Mouse (Mus musculus) adrenal gland, adult 18-20 months (tissue): ENCODE results near the gene Unc13d. TPM values are rescaled to one million over a fixed set of nuclear protein-coding genes. Genes with fewer than 3 reads are reported as not detected.

Source experiments
- DNase-seq, 2 experiments: peaks; one replicate each; pipeline ENCODE4 v3.0.0; 2021 to 2022; ENCODE audit warnings: low spot score in 2 of 2
- total RNA-seq, 2 experiments: library from RNA; stranded (reverse); gene quantifications; 1 replicate in 1 of 2; 2 replicates in 1 of 2; pipeline ENCODE4 v1.2.3; 2021

The Unc13d gene
- total RNA-seq, 2 experiments from 2014 or later: 1.0 to 1.3 TPM

DNA sequence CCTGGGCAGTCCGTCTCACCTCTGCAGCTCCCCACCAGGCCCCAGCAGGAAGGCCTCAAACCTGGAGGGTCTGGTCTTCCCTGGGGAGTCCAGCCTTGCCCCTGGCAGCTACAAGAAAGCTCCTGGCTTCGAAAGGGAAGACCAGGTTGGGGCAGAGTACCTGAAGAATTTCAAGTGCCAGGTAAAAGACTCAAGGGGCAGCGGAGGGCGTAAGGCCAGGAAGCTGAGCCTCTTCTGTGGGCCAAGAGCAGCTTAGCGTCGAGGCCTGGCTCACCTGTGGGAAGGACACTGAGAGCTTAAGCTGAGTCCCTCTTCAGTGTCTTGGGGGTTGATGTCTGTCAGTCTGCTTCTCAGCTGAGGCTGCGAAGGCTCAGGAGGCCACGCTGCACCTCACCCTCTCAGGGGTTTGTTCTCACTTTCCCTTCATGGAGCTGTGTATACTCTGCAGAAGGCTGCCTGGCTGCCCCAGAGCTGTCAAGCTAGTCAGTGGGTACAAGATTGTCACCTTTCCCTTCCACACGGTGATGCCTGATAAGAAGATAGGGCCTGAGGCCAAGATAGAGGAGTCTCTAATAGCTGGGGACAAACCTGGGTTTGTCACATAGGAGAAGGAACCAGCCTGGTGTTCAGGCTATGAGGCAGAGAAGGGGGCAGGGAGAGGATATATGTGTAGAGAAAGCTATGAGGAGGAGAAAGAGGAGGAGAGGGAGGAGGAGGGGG lies 24.1 kb downstream of the Unc13d start:
- DNase-seq: no peak

DNA sequence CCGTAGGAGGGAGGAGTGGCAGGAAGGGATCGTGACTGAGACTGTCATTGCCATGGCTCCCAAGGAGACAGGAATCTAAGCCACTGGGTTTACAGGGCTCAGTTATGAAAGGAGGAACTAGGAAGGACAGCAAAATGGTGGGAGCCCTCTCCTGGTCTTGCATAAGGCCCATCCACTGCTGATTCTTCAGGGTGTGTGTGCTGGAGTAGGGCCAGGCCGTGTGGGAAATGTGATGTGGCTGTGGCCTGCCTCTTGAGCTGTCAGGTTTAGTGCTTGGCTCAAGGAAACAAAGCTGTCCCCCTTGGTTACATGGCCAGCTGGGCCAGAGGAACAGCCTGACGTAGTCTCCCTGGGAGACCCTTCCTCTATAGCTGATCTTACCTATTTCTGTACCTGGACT lies 27.6 kb downstream of the Unc13d start:
- no peak for DNase-seq

DNA sequence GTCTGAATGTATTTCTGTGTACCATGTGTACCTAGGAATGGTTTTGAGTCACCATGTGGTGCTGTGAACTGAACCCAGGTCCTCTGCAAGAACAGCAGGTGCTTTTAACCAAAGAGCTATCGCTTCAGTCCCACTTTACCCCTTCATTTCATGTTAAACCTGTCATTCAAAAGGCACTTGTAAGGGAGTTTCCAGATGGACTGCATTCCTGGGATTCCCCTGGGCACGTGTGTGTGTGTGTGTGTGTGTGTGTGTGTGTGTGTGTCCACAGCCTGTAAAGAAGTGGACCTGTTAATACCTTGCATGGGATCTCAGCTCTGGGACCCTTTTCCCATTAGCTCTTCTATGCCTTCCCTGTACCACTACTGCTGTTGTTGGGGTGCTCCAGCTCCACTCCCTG lies 28.2 kb downstream of the Unc13d start:
- no peak for DNase-seq

DNA sequence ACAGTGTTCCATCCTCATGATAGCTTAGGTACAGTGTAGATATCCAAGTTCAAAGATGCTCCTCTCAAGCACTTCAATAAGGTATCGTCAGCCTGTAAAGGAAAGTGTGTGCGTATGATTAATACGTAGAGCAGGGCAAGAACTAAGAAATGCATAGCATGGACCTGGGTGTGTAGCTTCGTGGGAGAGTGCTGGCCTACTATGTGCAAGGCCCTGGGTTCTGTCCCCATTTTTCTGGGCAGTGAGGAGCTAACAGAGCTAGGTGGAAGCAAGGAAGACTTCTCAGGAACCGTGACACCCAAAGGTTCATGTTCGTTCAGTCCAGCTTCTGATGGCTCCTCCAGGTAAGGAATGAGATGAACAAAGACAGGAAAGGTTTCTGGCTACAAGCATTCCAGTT lies 32.6 kb downstream of the Unc13d start:
- DNase-seq: no peak

DNA sequence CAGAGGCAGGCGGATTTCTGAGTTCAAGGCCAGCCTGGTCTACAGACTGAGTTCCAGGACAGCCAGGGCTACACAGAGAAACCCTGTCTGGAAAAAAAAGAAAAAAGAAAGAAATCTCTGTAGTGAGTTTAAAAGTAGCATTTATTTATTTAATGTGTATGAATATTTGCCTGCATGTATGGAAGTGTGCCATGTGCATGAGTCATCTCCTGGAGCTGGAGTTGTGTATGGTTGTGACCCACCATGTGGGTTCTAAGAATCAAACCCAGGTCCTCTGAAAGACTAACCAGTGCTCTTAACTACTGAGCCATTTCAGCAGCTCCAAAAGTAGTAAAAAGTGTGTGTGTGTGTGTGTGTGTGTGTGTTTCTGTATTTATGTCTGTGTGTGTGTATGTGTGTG lies 34.5 kb downstream of the Unc13d start:
- no peak for DNase-seq

DNA sequence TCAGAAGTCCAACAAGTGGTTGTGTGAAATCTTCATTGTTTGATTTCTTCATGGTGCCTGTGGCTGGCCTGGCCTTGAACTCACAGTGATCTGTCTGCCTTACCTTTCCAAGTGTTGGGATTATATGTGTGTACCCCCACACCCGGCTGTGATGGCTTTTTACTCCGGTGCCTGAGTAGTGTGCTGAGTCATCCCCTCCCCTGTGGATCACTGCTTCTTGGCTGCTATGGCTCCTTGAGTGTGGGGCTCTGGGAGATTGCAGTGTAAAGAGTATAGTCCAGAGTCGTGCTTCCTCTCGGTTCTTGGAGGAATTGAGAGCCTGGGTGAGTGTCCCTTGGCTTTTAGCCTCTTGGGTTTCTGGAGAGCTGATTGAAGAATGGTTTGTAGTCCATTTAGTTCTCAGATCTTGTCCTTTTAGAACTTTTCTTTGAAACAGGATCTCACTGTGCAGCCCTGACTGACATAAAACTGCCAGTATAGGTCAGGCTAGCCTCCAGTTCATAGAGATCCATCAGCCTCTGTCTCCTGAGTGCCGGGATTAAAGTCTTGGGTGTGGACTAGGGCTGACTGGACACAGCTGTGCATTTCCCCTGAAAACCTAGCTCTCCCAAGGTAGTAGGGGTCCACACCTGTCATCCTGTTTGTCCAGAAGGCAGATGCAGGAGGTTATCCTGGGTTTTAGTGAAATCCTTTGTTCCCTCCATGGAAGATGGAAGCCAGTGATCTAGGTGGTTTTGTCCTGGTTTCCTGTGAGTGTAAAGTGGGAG lies 35.2 kb downstream of the Unc13d start:
- DNase-seq: no peak

DNA sequence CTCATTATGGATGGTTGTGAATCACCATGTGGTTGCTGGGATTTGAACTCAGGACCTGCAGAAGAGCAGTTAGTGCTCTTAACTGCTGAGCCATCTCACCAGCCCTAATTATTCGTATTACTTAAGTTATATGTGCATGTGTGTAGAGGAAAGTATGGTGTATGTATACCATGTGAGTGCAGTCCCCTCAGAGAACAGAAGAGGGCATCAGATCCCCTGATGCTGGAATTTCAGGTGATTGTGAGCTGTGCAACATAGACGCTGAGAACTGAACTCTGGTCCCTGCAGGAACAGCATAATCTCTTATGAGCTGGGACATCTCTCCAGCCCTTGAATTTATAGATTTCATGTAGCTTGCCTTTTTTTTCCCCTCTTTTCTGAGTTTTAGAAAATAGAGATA lies 35.9 kb downstream of the Unc13d start:
- no peak for DNase-seq

DNA sequence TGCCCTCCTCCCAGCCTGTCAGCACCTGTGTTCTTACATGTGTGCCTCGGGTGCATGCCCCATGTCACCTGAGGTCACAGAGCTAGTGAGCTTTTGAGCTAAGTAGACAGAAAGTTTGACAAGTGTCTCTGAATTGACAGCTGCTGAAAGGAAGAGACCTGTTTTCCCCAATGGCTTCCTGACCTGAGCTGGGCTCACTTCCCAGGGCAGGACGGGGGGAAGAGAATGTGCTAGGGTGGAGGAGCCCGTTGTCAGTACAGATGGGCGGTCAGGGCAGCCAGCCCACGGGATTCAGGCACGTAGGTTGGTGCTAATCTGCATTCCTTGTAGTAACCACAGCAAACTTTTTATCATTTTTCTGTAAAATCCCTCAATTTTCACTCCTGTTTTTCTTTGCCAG lies 37.2 kb downstream of the Unc13d start:
- no peak for DNase-seq

DNA sequence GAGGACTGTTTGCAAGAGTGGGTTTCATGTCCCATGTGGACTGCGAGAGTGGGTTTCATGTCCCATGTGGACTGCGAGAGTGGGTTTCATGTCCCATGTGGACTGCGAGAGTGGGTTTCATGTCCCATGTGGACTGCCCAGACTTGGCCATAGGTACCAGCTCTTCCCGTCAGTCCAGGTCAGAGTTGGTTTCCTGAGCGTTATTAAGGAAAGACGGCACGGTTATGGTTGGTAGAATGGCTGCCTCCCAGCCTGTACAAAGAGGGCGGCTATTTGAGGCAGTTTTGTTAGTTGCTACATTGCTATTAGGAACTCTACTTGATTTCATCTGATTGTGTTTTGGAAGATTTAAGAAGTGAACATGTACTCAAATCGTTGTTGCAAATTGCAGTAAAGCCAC lies 39.9 kb downstream of the Unc13d start:
- DNase-seq: no peak

DNA sequence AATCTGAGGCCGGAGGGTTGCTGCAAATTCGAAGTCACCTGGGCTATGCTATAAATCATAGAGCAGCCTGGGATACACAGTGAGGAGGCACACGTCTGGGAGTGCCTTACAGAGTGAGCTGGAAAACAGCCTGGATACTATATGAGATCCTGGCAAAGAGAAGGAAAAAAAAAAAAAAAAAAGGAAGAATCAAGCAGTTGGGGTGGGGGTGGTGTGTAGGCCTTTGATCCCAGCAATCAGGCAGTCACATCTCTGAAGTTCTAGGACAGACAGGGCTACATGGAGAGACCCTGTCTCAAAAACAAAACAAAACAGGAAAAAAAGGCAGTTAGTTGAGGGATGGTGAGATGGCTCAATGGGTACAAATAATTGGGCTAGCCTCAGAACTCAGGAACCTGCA lies 41.1 kb downstream of the Unc13d start:
- DNase-seq: no peak

DNA sequence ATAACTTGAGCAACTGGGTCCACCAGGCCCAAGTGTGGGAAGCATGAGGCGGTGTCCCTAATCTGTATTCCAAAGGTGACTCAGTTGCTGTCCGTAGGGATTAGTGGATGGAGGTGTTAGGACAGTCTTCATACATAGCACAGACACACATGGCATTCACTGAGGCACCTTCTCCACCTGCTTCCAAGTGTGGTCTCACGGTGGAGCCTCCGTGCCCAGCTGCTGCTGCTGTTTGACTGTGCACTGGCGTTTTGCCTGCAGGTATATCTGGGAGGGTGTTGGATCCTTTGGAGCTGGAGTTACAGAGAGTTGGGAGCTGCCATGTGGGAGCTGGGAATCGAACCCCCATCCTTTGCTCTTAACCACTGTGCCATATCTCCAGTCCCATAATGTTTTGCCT lies 43.2 kb downstream of the Unc13d start:
- no peak for DNase-seq

DNA sequence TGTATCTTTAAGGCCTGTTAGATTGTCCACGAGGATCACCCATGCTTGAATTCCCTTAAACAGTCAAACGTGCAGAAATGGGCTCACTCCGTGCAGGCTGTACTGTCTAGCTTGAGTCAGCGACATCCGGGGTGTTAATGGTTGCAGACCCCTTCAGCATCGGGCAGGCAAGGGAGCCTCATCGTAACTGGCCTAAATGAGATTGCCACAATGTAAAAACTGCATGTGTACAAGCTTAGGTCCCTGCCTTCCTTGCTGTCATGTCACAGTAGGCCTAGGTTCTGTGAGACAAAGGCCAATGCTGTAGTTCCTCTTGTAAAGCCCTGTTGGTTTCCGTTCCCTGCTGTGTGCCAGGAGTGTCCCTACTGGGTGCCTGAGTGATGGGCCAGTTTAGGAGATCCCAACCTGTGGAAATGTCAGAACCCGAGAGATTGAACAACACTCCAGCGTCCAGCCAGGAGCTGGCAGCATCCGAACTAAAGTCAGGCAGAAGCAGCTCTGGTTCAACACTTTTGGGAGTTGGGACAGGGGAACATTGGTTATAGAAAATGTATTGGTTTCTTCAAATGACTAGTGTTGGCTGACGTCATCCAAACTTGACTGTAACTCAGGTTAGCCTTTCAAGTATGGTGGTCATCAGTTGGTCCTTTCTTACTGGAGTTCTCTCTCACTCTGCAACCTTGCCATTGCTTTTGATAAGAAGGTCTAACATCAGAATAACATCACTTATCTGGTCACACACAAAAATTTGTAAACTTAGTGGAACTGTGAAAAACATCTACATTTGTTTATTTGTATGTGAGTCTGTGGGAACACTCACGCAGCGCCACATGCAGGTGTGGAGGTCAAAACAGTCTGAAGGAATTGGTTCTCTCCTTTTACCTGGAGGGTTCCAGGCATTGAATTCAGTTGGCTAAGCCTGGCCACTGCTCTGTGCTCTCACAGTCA lies 46.6 kb downstream of the Unc13d start:
- peak in 1 of 2 experiments; percentile 36 for DNase-seq

DNA sequence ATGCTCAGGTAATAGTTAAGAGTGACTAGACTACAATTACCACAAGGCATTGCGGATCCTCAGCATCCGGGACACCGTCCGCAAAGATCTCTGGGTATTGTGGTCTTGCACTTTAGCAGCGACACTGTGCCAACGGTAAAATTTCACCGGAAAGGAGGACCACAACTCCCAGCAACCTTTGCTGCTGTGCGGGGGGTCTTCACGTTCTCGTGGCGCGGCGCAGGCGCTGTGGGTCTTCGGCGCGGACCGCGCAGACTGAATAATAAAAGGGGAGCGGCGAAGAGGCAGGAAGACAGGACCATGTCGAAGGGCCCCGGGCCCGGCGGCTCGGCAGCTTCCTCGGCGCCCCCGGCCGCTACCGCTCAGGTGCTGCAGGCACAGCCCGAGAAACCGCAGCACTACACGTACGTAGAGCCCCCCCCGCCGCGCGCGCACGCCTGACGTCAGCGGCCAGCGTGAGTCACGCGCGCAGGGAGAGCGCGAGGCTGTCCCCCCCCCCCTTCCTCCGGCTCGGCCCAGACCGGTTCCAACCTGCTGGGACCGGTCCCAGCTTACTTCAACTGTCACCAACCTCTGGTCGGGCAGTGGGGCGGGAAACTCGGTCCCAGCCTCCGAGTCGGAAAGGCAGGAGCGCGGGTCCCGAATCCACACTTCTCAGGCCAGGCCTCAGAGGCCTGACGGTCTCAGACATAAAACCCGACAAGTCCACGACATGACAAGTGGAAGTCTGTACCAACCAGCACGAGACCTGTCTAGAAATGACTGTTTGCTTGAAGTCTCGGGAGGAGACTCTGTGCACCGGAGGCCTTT lies 47.5 kb downstream of the Unc13d start, which contains the start of gene Unk:
Gene Unk (plus strand): TSS at position 235 of the 810 bp plus-strand sequence.
- peak; percentile 91 to 93 for DNase-seq

DNA sequence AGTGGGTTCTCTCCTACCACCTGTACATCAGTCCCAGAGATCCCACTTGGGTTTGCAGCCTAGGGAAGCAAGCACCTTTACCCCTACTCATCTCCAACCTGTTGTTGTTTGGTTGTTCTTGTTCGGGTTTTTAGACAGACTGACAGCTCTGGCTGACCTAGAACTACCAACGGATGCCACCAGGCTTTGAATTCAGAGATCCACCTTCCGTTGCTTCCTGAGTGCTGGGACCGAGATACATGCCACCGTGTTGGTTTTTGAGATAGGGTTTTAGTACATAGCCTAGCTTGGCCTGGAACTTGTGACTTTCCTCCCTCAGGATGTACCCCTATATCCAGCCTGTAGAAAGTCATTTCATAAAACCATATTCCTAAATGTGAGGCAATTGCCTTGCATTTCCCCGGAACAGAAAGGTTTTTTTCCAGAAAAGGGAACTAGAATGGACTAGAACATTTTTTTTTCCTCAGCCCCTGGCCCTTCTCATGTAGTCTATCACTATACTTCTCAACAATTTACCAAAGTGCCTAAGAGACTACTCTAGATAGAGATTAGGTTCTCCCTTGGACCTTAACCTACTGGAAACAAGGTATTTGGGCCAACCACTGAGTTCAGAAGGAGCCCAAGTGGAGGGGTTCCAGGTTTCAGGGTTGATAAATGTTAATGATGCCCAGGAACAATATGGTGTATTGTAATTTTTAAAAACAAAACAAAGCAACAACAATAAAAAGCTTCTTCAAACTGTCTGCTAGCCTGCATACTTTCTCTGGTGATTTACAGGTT lies 48.5 kb downstream of the Unc13d start:
- DNase-seq: no peak

DNA sequence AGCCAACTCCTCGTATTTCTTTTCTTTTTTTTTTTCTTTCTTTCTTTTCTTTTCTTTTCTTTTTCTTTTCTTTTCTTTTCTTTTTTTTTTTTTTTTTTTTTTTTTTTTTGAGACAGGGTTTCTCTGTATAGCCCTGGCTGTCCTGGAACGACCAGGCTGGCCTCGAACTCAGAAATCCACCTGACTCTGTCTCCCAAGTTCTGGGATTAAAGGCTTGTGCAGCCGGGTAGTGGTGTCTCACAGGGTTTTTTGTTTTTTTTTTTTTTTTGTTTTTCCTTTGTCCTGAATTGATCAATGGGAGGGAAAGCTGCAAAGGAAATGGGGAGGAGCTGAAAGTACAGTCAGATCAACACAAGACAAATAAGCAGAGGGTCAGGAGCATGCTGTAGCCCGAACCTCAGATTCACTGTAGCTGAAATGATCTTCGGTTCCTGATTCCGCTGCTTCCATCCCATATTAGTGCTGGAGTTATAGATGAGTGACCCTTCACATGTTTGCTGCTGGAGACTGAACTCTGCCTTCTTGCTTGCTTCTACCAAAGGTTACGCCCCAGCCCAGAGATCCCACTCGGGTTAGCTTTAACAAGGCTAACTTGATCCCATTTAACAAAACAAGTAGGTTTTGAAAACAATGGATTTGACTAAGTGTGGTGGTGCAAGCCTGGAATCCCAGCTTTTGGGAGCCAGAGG lies 49.4 kb downstream of the Unc13d start:
- no peak for DNase-seq

DNA sequence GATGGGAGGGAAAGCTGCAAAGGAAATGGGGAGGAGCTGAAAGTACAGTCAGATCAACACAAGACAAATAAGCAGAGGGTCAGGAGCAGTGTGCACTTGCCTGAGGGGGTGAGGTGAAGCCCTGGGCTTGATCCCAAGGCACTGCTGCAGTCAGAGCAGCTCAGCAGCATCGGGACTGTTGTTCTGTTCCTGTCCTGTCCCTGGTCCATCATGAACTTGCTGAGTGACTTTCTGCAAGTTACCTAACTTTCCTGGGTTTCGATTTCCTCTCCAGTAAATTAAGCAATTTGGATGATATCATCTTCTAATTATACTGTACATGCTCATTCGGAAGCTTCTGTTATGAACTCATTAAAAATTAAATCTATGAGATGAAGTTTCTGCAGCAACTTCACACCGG lies 50.0 kb downstream of the Unc13d start, which contains the start of gene H3f3b:
Gene H3f3b (minus strand): TSS at position 207 of the 400 bp plus-strand sequence.
- DNase-seq: no peak

DNA sequence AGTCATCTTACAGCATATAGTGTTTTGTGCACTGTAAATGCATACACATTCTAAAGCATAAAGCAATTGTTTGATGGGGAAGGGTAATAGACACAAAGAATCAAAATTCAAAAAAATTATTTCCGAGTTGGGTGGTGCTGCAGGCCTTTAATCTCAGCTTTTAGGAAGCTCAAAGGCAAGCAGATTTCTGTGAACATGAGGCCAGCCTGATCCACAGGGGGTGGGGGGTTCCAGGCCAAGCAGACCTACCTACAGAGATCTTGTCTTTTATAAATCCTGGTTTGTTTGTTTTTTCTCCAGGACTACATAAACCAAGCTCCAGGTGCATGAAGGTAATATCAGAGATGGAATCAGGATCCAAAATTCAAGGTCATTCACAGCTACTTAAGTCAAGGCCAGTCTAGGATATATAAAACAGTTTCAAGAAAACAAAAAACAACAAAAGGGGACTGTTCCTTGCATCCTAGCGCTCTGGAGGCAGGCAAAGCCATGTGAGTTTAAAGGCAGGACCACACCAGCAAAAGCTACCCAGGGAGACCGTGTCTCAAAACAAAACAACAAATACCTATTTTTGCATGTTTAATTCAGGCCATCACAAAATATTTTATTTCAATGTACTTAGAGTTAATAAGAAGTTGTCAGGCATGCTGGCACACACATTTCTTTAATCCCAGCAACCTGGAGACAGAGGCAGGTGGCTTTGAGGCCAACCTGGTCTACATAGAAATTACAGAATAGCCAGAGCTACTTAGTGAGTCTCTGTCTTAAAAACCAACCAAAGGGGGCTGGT lies 52.5 kb downstream of the Unc13d start:
- DNase-seq: no peak

DNA sequence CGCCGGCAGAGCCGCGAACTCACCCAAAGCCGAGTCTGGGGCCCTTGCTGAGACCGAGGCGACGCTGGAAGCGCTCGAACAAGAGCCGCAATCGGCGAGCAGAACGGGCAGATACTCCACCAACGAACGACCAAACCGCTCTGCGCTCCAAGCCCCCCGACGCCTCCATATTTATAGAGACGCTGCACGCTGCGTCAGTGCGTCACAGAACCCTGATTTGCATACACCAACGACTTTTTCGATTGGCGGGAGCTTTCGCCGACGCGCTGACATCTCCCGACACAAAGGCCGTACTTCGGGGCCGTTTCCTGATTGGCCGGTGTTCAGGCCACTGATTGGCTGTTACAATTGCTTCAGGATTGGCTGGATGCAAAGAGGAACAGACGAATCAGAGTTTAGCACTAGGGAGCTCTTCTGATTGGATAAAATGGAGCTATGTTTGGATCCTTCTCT lies 53.4 kb downstream of the Unc13d start:
- peak; percentile 94 to 95 for DNase-seq
